Mouse (Mus musculus): Measurements from ENCODE around the gene Exd1.

GRCm38 (mm10) chr2:119520550-119520949 is 26.9 kb downstream of the Exd1 start:
- TF ChIP-seq MAFK (IDR thresholded peaks at IDR 0.05; ENCODE audit: insufficient read depth, low read depth, low read length), result no peak
- TF ChIP-seq ZC3H11A (IDR thresholded peaks at IDR 0.05; ENCODE audit: borderline replicate concordance, low read depth, low read length), result no peak
- no peak for TF ChIP-seq HCFC1 (IDR thresholded peaks at IDR 0.05; ENCODE audit: borderline replicate concordance, insufficient read depth, low read length)

All from ES-E14 (cell line).